Mouse (Mus musculus) embryonic facial prominence, embryonic 13.5 days (tissue): Measurements from ENCODE around the gene P4ha2. TPM values are rescaled to one million over a fixed set of nuclear protein-coding genes. Genes with fewer than 3 reads are reported as not detected.
A peak's percentile ranks its signal among the peaks of the same experiment; 100 is the strongest.

Source experiments
- ATAC-seq: fragments of 200-750 bp; cut with Nextera tagmentation; 2 replicates; pipeline ENCODE4 v1.8.0; 2017; ENCODE audit warnings: low read depth; ENCODE audit not compliant: insufficient number of reproducible peaks, insufficient read depth, low FRiP score, low TSS enrichment
- H3K27ac ChIP-seq: fragments of 300-500 bp; sonication (generic); 2 replicates; pipeline ENCODE4 v1.5.1; 2015; ENCODE audit warnings: moderate library complexity, mild to moderate bottlenecking, inconsistent platforms
- H3K27me3 ChIP-seq: fragments of 300-500 bp; sonication (generic); 2 replicates; pipeline ENCODE4 v1.6.1; 2015; ENCODE audit warnings: mild to moderate bottlenecking, inconsistent platforms
- H3K36me3 ChIP-seq: fragments of 300-500 bp; sonication (generic); 2 replicates; pipeline ENCODE4 v1.6.1; 2015; ENCODE audit warnings: mild to moderate bottlenecking, inconsistent platforms
- H3K4me1 ChIP-seq: fragments of 300-500 bp; sonication (generic); 2 replicates; pipeline ENCODE4 v1.6.1; 2015; ENCODE audit warnings: inconsistent platforms
- H3K4me2 ChIP-seq: fragments of 300-500 bp; sonication (generic); 2 replicates; pipeline ENCODE4 v1.6.1; 2015; ENCODE audit warnings: moderate library complexity, mild to moderate bottlenecking, inconsistent platforms
- H3K4me3 ChIP-seq: fragments of 300-500 bp; sonication (generic); 2 replicates; pipeline ENCODE4 v1.5.1; 2015; ENCODE audit warnings: mild to moderate bottlenecking, inconsistent platforms
- H3K9ac ChIP-seq: fragments of 300-500 bp; sonication (generic); 2 replicates; pipeline ENCODE4 v1.6.1; 2015; ENCODE audit warnings: mild to moderate bottlenecking, inconsistent platforms
- H3K9me3 ChIP-seq: fragments of 300-500 bp; sonication (generic); 2 replicates; pipeline ENCODE4 v1.6.1; 2016; ENCODE audit warnings: inconsistent platforms
- WGBS: fragments of 180-500 bp; shearing (Covaris S2); methylation state at CpG from one replicate; pipeline ENCODE4 v1.1.7; 2015; ENCODE audit warnings: mixed read lengths; 5-methylcytosine and 5-hydroxymethylcytosine counted together
- polyA plus RNA-seq: library from polyadenylated mRNA; unstranded; fragments of >200 nt; fragmentation: Nextera tagmentation; extraction: Ambion mirVana; gene quantifications from 2 replicates; pipeline ENCODE4 v1.2.1, GENCODE M21; 2015

Gene P4ha2
- polyA plus RNA-seq, 1 experiment from 2014 or later = 76.4 TPM

DNA sequence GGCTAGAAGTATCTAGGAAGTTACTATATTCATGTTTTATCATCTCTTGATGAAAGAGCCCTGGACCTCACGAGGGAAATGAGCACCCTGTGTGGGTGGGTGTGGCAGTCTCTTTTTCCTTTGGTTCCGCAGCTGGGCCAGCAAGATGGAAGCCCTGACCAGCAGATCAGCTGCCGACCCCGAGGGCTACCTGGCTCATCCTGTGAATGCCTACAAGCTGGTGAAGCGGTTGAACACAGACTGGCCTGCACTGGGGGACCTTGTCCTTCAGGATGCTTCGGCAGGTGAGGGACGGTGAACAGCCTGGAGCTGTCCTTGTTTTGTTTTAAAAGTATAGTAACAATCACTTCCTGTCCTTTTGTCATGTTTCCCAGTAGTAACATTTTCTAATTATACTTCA, 11.4 kb downstream of the P4ha2 start:
- Histone ChIP-seq H3K9me3 (no peaks in the 10 kb centered on the region), H3K27ac (no peak overlapping the region), H3K4me3 (no peak overlapping the region), H3K4me1 (peaks cover 74% of the 10 kb centered on the region), H3K36me3 (peaks cover 14% of the 10 kb centered on the region), H3K4me2 (no peak overlapping the region), H3K27me3 (no peaks in the 10 kb centered on the region), H3K9ac (no peak overlapping the region)
- 88% methylated on average over 7 of the region's 7 CpGs for WGBS
- ATAC-seq = no peak

DNA sequence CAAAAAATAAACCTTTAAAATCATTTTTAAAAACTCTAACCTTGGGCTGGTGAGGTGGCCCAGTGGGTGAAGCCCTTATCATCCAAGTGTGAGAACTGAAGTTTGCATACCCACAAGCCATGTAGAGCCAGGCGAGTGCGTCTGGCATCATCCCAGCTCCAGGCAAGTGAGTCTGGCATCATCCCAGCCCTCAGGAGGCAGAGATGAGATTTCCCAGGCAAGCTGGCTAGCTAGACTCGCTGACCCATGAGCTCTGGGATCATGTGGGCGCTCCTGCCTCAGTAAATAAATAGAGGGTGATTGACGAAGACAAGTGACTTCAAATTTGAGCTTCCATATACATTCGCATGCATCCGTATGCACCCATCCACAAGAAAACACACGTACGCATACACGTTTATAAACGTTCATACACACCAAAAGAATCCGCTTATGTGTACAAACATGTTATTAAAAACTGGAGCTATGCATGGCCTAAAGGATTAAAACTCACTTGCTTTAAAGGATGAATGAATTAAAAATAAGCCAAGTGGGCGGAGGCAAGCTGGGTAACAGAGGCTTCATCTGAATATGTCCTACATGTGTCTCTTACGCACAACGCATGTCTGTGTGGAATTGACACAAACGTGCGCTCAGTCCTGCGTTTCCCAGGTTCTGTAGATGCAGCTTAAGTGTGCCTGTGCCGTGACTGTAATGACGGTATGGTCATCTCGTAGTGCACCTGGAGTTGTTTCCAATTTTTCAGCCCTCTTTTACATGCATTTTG, 12.3 kb downstream of the P4ha2 start:
- no peak for ATAC-seq
- no peaks in the 10 kb centered on the region for H3K9me3 ChIP-seq
- WGBS = 59% methylated on average over 21 of the region's 21 CpGs
- peak overlapping the region; percentile 94 for H3K27ac ChIP-seq
- H3K4me1 ChIP-seq = peaks cover 71% of the 10 kb centered on the region
- no peak overlapping the region for H3K4me3 ChIP-seq
- peaks cover 23% of the 10 kb centered on the region for H3K36me3 ChIP-seq
- 0 out of 2 replicates have a peak overlapping the region, but pooled peaks have one; percentile 60 for H3K9ac ChIP-seq
- peak overlapping the region; percentile 50 for H3K4me2 ChIP-seq
- H3K27me3 ChIP-seq = no peaks in the 10 kb centered on the region

DNA sequence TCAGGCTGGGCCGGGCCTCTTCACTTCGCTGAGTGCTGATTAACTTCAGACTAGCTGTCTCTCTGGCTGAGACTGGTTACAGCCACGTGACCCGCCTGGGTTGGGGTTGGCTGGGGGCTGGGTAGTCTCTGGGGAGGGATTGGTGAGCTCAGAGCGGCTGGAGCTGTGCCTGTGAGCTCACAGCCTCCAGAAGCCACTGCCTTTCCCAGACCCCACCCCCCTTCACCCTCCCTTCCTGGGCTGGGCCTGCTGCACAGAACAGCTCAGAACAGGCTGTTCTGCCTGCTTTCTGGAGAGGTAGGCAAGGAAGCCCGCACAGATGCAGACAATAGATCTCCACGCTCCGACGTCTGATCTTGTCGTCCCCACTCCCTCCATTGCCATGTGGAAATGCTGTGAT, 13.0 kb downstream of the P4ha2 start:
- no peaks in the 10 kb centered on the region for H3K9me3 ChIP-seq
- peak overlapping the region; percentile 15 for H3K4me3 ChIP-seq
- peak; percentile 96 for ATAC-seq
- H3K4me1 ChIP-seq = peaks cover 68% of the 10 kb centered on the region
- peak overlapping the region; percentile 50 for H3K4me2 ChIP-seq
- WGBS = 0% methylated on average over 10 of the region's 10 CpGs
- no peaks in the 10 kb centered on the region for H3K27me3 ChIP-seq
- H3K9ac ChIP-seq = peak overlapping the region; percentile 60
- H3K27ac ChIP-seq = peak overlapping the region; percentile 94
- H3K36me3 ChIP-seq = peaks cover 31% of the 10 kb centered on the region

DNA sequence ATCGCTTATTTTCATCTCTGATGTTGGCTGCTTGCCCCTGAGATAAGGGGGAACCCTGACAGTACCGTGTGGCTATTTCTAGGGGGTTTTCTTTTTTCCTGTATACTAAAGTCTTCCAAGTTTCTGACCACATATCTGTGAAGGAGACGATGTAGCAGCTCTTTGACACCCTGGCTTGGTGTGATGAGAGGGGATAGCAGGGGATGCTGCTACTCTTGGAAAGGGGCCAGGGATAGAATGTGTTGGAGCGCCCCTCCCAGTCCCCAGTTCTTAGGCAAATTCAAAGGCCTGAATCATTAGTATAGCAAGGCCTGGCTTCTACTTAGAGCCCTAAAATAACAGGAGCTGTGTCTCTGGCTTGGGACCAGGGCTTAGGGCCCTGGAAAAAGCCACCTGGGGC, 13.5 kb downstream of the P4ha2 start:
- 21% methylated on average over 4 of the region's 4 CpGs for WGBS
- peak; percentile 6; the same call in 1 of the 2 replicates for ATAC-seq
- Histone ChIP-seq H3K4me3 (peak overlapping the region; percentile 15), H3K4me1 (peaks cover 64% of the 10 kb centered on the region), H3K36me3 (peaks cover 35% of the 10 kb centered on the region), H3K27ac (peak overlapping the region; percentile 94), H3K4me2 (peak overlapping the region; percentile 50), H3K27me3 (no peaks in the 10 kb centered on the region), H3K9me3 (no peaks in the 10 kb centered on the region), H3K9ac (peak overlapping the region; percentile 60)

DNA sequence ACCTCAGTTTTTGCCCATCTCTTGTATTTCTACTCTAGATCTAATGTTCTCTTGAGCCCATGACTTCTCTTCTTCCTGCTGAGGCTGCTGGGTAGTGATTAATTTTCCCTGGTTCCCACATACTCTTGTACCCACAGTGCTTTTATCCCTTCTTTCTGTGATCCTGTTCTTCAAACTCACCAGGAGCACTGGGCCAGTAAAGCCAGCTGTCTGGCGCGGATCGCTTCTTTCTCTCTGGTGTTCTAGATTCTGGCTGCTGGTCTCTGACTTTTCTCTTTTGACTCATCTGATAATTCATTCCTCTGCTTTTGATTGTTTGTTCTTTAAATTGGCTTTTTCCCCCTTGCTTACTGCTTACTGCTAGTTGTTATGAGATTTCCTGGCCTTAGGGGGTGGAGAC, 14.9 kb downstream of the P4ha2 start:
- peaks cover 49% of the 10 kb centered on the region for H3K36me3 ChIP-seq
- no peak overlapping the region for H3K9ac ChIP-seq
- peaks cover 62% of the 10 kb centered on the region for H3K4me1 ChIP-seq
- 96% methylated on average over 3 of the region's 3 CpGs for WGBS
- no peak overlapping the region for H3K4me3 ChIP-seq
- no peak for ATAC-seq
- H3K27me3 ChIP-seq = no peaks in the 10 kb centered on the region
- no peaks in the 10 kb centered on the region for H3K9me3 ChIP-seq
- H3K27ac ChIP-seq = no peak overlapping the region
- H3K4me2 ChIP-seq = no peak overlapping the region

DNA sequence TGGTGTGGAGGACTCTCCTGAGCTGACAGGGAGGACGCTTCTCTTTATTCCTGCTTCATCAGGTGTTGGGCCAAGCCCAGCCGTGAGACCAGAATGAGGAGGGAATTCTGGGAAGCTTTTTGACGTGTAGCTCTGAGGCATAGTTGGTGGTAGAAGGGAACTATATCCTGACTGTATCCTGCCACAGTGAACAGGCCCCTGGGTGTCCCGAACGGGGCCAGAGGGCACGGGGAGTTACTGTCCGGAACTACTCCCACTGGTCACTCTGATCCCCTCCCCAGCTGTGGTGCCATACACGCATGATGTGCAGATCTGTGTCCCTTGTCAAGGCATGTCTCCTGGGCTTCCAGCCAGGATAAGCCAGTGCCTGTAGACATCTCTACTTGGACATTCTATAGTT, 15.4 kb downstream of the P4ha2 start:
- whole genome bisulfite sequencing = 84% methylated on average over 8 of the region's 8 CpGs
- no peak overlapping the region for H3K4me3 ChIP-seq

DNA sequence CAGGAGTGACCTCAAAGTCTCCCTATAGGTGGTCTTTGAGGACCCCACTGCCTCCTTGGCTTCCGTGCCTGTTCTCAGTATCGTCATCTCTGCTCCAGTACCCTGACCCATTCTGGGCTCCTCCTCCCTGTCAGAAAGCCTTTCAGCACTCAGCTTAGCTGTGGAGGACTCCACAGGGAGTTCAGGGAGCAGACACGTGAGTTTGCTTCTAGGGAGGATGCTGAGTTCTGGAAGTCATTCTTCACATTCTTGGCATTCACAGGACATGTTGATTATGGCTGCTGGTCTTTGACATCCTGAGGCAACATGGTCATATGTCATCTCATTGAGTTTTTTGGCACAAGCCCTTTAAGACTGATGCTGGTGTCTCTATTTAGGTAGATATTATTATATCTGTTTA, 16.0 kb downstream of the P4ha2 start:
- ATAC-seq = no peak
- H3K4me3 ChIP-seq = no peak overlapping the region
- peaks cover 52% of the 10 kb centered on the region for H3K4me1 ChIP-seq
- WGBS = 36% methylated on average over 3 of the region's 3 CpGs
- no peaks in the 10 kb centered on the region for H3K27me3 ChIP-seq
- no peaks in the 10 kb centered on the region for H3K9me3 ChIP-seq
- no peak overlapping the region for H3K4me2 ChIP-seq
- no peak overlapping the region for H3K27ac ChIP-seq
- peaks cover 47% of the 10 kb centered on the region for H3K36me3 ChIP-seq
- H3K9ac ChIP-seq = no peak overlapping the region

More for the DNA sequence above, 15.4 kb downstream of the P4ha2 start:
- H3K4me2 ChIP-seq = no peak overlapping the region
- H3K4me1 ChIP-seq = peaks cover 58% of the 10 kb centered on the region
- no peaks in the 10 kb centered on the region for H3K27me3 ChIP-seq
- no peaks in the 10 kb centered on the region for H3K9me3 ChIP-seq
- H3K36me3 ChIP-seq = peaks cover 49% of the 10 kb centered on the region
- no peak for ATAC-seq
- H3K9ac ChIP-seq = no peak overlapping the region
- no peak overlapping the region; the same call in 1 of the 2 replicates for H3K27ac ChIP-seq

DNA sequence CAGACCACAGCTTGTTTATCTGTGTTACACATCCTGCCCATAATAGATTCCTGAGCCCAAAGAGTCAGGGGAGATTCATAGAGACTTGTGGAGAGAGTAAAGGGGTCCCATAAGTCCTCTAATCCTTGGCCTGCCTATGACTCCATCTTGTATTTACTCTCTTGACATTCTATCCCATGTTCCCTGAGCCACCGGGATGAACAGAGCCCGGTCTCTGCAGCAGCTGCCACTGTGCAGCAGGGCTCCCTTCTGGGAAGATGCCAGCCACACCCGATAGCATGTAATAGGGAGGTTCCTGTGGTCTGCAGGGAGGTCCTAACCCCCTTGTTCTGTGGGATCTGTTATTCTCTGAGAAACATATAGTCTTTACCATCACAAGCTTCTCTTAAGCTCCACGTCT, 16.5 kb downstream of the P4ha2 start:
- peaks cover 42% of the 10 kb centered on the region for H3K36me3 ChIP-seq
- no peak overlapping the region for H3K4me2 ChIP-seq
- 79% methylated on average over 4 of the region's 4 CpGs for WGBS
- no peak overlapping the region for H3K9ac ChIP-seq
- no peaks in the 10 kb centered on the region for H3K27me3 ChIP-seq
- no peak overlapping the region for H3K4me3 ChIP-seq
- H3K4me1 ChIP-seq = peaks cover 49% of the 10 kb centered on the region
- no peaks in the 10 kb centered on the region for H3K9me3 ChIP-seq
- H3K27ac ChIP-seq = peak overlapping the region; percentile 16; the same call in 1 of the 2 replicates
- no peak for ATAC-seq

DNA sequence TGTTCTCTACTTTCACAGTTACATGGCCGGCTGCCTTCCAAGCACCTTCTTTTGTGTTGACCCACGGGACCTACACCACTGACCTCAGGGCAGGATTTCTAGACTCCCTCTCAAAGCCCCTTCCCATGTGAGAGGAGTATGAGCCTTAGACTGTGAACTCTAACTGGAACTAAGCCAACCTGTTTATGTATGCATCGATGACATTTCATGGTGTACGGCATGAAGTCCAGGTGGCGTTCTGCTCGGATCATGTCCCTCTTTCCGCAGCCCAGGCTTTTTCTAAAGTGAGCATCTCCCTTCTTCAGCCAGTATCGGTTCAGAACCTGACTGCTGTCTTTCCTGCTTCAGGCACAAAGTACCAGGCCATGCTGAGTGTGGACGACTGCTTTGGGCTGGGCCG, 17.2 kb downstream of the P4ha2 start:
- Histone ChIP-seq H3K9ac (no peak overlapping the region), H3K9me3 (no peaks in the 10 kb centered on the region), H3K4me1 (peaks cover 44% of the 10 kb centered on the region), H3K27me3 (no peaks in the 10 kb centered on the region), H3K27ac (no peak overlapping the region), H3K36me3 (peaks cover 45% of the 10 kb centered on the region), H3K4me2 (no peak overlapping the region), H3K4me3 (no peak overlapping the region)
- 83% methylated on average over 10 of the region's 10 CpGs for WGBS
- ATAC-seq = no peak

DNA sequence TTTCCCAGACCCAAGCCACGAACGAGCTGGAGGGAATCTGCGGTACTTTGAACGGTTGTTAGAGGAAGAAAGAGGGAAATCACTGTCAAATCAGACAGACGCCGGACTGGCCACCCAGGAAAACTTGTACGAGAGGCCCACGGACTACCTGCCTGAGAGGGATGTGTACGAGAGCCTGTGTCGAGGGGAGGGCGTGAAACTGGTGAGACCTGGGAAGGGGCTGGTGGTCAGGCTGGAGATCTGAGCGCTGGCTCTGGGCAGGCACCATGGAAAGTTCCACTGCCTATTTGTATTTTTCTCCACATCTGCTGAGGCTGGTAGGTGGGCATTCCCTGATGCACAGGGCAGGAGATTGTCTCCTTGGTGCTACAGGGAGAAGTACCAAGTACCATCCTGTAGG, 19.2 kb downstream of the P4ha2 start:
- no peak for ATAC-seq
- Histone ChIP-seq H3K4me3 (no peak overlapping the region), H3K27ac (no peak overlapping the region), H3K4me2 (no peak overlapping the region), H3K9me3 (no peaks in the 10 kb centered on the region), H3K9ac (no peak overlapping the region), H3K27me3 (no peaks in the 10 kb centered on the region), H3K36me3 (peaks cover 51% of the 10 kb centered on the region), H3K4me1 (peaks cover 23% of the 10 kb centered on the region)
- 83% methylated on average over 12 of the region's 12 CpGs for WGBS

DNA sequence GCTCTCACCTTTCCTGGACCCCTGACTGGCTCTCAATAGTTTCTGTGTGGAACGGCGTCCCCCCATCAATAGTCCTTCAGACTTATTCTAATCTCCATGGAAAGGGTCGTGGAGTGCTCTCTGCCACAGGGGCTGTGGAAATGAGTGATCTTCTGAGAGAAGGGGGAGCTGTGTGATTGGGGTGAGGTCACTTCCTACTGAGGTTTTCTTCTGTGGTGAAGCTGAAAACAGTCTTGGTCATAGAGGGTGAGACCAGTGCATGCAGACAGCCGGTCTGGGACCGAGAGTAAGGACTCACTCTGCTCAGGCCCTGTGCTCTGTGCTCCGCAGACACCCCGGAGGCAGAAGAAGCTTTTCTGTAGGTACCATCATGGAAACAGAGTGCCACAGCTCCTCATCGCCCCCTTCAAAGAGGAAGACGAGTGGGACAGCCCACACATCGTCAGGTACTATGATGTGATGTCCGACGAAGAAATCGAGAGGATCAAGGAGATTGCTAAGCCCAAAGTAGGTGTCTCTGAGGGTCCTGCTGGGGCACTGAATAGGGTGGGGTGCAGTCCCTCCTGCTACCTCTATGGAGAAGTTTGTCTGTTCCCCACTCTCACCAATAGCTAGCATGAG, 20.0 kb downstream of the P4ha2 start:
- H3K9me3 ChIP-seq = no peaks in the 10 kb centered on the region
- no peak overlapping the region for H3K9ac ChIP-seq
- no peak overlapping the region for H3K4me3 ChIP-seq
- peaks cover 20% of the 10 kb centered on the region for H3K4me1 ChIP-seq
- H3K4me2 ChIP-seq = no peak overlapping the region
- 92% methylated on average over 13 of the region's 13 CpGs for WGBS
- H3K27me3 ChIP-seq = no peaks in the 10 kb centered on the region
- peaks cover 57% of the 10 kb centered on the region for H3K36me3 ChIP-seq
- no peak overlapping the region for H3K27ac ChIP-seq
- no peak for ATAC-seq
